Mouse (Mus musculus) CH12.LX (cell line): ENCODE data around the gene Ncoa3. TPM values are rescaled to one million over a fixed set of nuclear protein-coding genes. Genes with fewer than 3 reads are reported as not detected.
A peak's percentile ranks its signal among the peaks of the same experiment; 100 is the strongest.

Source experiments
- DNase-seq: peaks from one replicate; pipeline ENCODE4 v3.0.0-alpha.2; 2013; ENCODE audit errors: extremely low read depth
- H3K27ac ChIP-seq: 2 replicates; pipeline ENCODE4 v1.5.1; 2012; ENCODE audit warnings: low read depth, mild to moderate bottlenecking, control low read depth, moderate library complexity; ENCODE audit not compliant: insufficient read depth
- H3K27me3 ChIP-seq: replicated peaks from 2 replicates; pipeline ENCODE3; 2012; ENCODE audit warnings: inconsistent platforms
- H3K36me3 ChIP-seq, 2 experiments: replicated peaks in 1 of 2; 2 replicates each; pipeline versions ENCODE3 to v1.6.1; 2012; ENCODE audit warnings: inconsistent platforms in 1 of 2, low read length in 1 of 2, mild to moderate bottlenecking in 1 of 2, mixed read lengths in 1 of 2, moderate library complexity in 1 of 2; ENCODE audit not compliant: control insufficient read depth in 1 of 2, insufficient read depth in 1 of 2
- H3K4me1 ChIP-seq, 2 experiments: 2 replicates each; pipeline ENCODE4 v1.6.1; 2012; ENCODE audit warnings: inconsistent platforms in 1 of 2, moderate library complexity in 1 of 2; ENCODE audit not compliant: insufficient read depth in 2 of 2, control insufficient read depth in 1 of 2
- H3K4me2 ChIP-seq: 2 replicates; pipeline ENCODE4 v1.6.1; 2012; ENCODE audit warnings: low read depth, mild to moderate bottlenecking, control low read depth; ENCODE audit not compliant: poor library complexity, insufficient read depth, severe bottlenecking
- H3K4me3 ChIP-seq, 3 experiments: fragments of 150-350 bp in 1 of 3; sonication (generic) in 1 of 3; replicated peaks in 1 of 3; 2 replicates each; pipeline versions ENCODE3 to v1.5.1; 2011 to 2012; ENCODE audit warnings: low read depth in 2 of 3, low read length in 2 of 3, mild to moderate bottlenecking in 2 of 3, moderate library complexity in 2 of 3, control low read depth in 1 of 3, improper control_type of control experiment in 1 of 3, inconsistent platforms in 1 of 3, mixed read lengths in 1 of 3; ENCODE audit not compliant: poor library complexity in 1 of 3
- H3K79me2 ChIP-seq: replicated peaks from 2 replicates; pipeline ENCODE4 v1.6.1; 2012; ENCODE audit warnings: mild to moderate bottlenecking, moderate library complexity; ENCODE audit not compliant: control insufficient read depth, poor library complexity, insufficient read depth, severe bottlenecking; ENCODE audit errors: extremely low read depth
- H3K9ac ChIP-seq: 2 replicates; pipeline ENCODE4 v1.6.1; 2012; ENCODE audit warnings: low read depth, mild to moderate bottlenecking, control low read depth, moderate library complexity; ENCODE audit not compliant: insufficient read depth
- H3K9me3 ChIP-seq: replicated peaks from 2 replicates; pipeline ENCODE3; 2012; ENCODE audit warnings: low read length, inconsistent platforms, mixed read lengths
- BHLHE40 ChIP-seq: IDR thresholded peaks from 2 replicates; pipeline ENCODE4 v1.6.1; 2011; ENCODE audit warnings: mild to moderate bottlenecking, low read depth, low read length, improper control_type of control experiment
- CHD2 ChIP-seq: IDR thresholded peaks from 2 replicates; pipeline ENCODE4 v1.6.1; 2011; ENCODE audit warnings: low read length, improper control_type of control experiment
- CTCF ChIP-seq, 2 experiments: IDR thresholded peaks in 1 of 2; conservative IDR thresholded peaks in 1 of 2; 2 replicates each; pipeline ENCODE4 v1.5.1; 2011 to 2012; ENCODE audit warnings: low read depth in 2 of 2, low read length in 2 of 2, improper control_type of control experiment in 1 of 2, inconsistent platforms in 1 of 2, mild to moderate bottlenecking in 1 of 2, moderate library complexity in 1 of 2
- E2F4 ChIP-seq: IDR thresholded peaks from 2 replicates; pipeline ENCODE4 v1.6.1; 2011; ENCODE audit warnings: low read depth, low read length, improper control_type of control experiment; ENCODE audit not compliant: insufficient replicate concordance
- EP300 ChIP-seq: IDR thresholded peaks from 2 replicates; pipeline ENCODE4 v1.6.1; 2011; ENCODE audit warnings: low read length, improper control_type of control experiment
- GABPA ChIP-seq: IDR thresholded peaks from 2 replicates; pipeline ENCODE4 v1.6.1; 2012; ENCODE audit warnings: low read depth, low read length, improper control_type of control experiment, inconsistent platforms; ENCODE audit not compliant: insufficient replicate concordance
- HCFC1 ChIP-seq: IDR thresholded peaks from 2 replicates; pipeline ENCODE4 v1.6.1; 2012; ENCODE audit warnings: low read depth, mild to moderate bottlenecking, inconsistent platforms, low read length, improper control_type of control experiment
- IRF4 ChIP-seq: IDR thresholded peaks from 2 replicates; pipeline ENCODE4 v1.6.1; 2014; ENCODE audit warnings: low read depth, mild to moderate bottlenecking, inconsistent platforms, low read length, improper control_type of control experiment
- MAX ChIP-seq: IDR thresholded peaks from 2 replicates; pipeline ENCODE4 v1.6.1; 2011; ENCODE audit warnings: low read length, improper control_type of control experiment
- MAZ ChIP-seq: IDR thresholded peaks from 2 replicates; pipeline ENCODE4 v1.6.1; 2012; ENCODE audit warnings: low read depth, mild to moderate bottlenecking, inconsistent platforms, low read length, improper control_type of control experiment, moderate library complexity
- MYC ChIP-seq: IDR thresholded peaks from 2 replicates; pipeline ENCODE4 v1.6.1; 2011; ENCODE audit warnings: low read depth, mild to moderate bottlenecking, improper control_type of control experiment, low read length
- NELFE ChIP-seq: IDR thresholded peaks from 2 replicates; pipeline ENCODE4 v1.6.1; 2011; ENCODE audit warnings: low read depth, low read length, improper control_type of control experiment
- NRF1 ChIP-seq: IDR thresholded peaks from 2 replicates; pipeline ENCODE4 v1.6.1; 2014; ENCODE audit warnings: low read depth, mild to moderate bottlenecking, inconsistent platforms, low read length, improper control_type of control experiment, moderate library complexity
- RAD21 ChIP-seq: IDR thresholded peaks from 2 replicates; pipeline ENCODE4 v1.6.1; 2011; ENCODE audit warnings: low read depth, mild to moderate bottlenecking, low read length, improper control_type of control experiment, moderate library complexity
- RCOR1 ChIP-seq: conservative IDR thresholded peaks from 2 replicates; pipeline ENCODE4 v1.6.1; 2012; ENCODE audit warnings: low read depth, mild to moderate bottlenecking, inconsistent platforms, low read length, improper control_type of control experiment
- SIN3A ChIP-seq: IDR thresholded peaks from 2 replicates; pipeline ENCODE4 v1.6.1; 2012; ENCODE audit warnings: low read length, improper control_type of control experiment, inconsistent platforms
- SMC3 ChIP-seq: IDR thresholded peaks from 2 replicates; pipeline ENCODE4 v1.6.1; 2011; ENCODE audit warnings: low read depth, low read length, improper control_type of control experiment
- TCF12 ChIP-seq: IDR thresholded peaks from 2 replicates; pipeline ENCODE4 v1.6.1; 2014; ENCODE audit warnings: low read depth, mild to moderate bottlenecking, inconsistent platforms, low read length, improper control_type of control experiment
- UBTF ChIP-seq: IDR thresholded peaks from 2 replicates; pipeline ENCODE4 v1.6.1; 2012; ENCODE audit warnings: low read depth, mild to moderate bottlenecking, inconsistent platforms, low read length, improper control_type of control experiment, moderate library complexity
- USF2 ChIP-seq: conservative IDR thresholded peaks from 2 replicates; pipeline ENCODE4 v1.6.1; 2011; ENCODE audit warnings: low read depth, low read length, improper control_type of control experiment
- ZC3H11A ChIP-seq: IDR thresholded peaks from 2 replicates; pipeline ENCODE4 v1.6.1; 2012; ENCODE audit warnings: low read depth, mild to moderate bottlenecking, inconsistent platforms, low read length, improper control_type of control experiment
- ZKSCAN1 ChIP-seq: IDR thresholded peaks from 2 replicates; pipeline ENCODE4 v1.6.1; 2012; ENCODE audit warnings: low read depth, inconsistent platforms, low read length, improper control_type of control experiment, borderline replicate concordance
- ZNF384 ChIP-seq: IDR thresholded peaks from 2 replicates; pipeline ENCODE4 v1.6.1; 2012; ENCODE audit warnings: low read depth, low read length, improper control_type of control experiment, inconsistent platforms
- dilution Hi-C: fragments of 300-500 bp; cut with MboI; formaldehyde crosslinking; loops from 2 replicates; pipeline ENCODE4 v1.14.3; 2020; ENCODE audit warnings: low sequenced_read_pairs; ENCODE audit not compliant: extremely low pct_unique_long_range_greater_than_20kb, extremely low pct_ligation_motif_present
- in situ Hi-C: fragments of 300-500 bp; cut with MboI; formaldehyde crosslinking; loops from 3 replicates; pipeline ENCODE4 v1.14.3; 2019; ENCODE audit warnings: low sequenced_read_pairs, low pct_ligation_motif_present, low pct_unique_long_range_greater_than_20kb, mixed read lengths
- polyA plus RNA-seq: library from polyadenylated mRNA; unstranded; fragments of >175 nt; gene quantifications from 2 replicates; pipeline ENCODE4 v1.2.1, GENCODE M21; 2012; ENCODE audit warnings: low read depth; ENCODE audit not compliant: insufficient read length
- total RNA-seq, 2 experiments: library from RNA; depleted of rRNA; stranded (reverse); fragments of 300-350 nt in 1 of 2; fragments of >200 nt in 1 of 2; gene quantifications; 2 replicates each; pipeline ENCODE4 v1.2.3; 2012 to 2014

The Ncoa3 gene
- total and polyA plus RNA-seq, 3 experiments: 13.4 to 21.9 (median 17.1) TPM

- dilution Hi-C loops: no loop called here
- peak overlapping the region in 1 of 3 experiments; percentile 18 for H3K4me3 ChIP-seq
- DNase-seq: peak; percentile 67
These were observed 36.2 kb upstream of the Ncoa3 start for GRCm38 (mm10) chr2:165956096-165956740.

GRCm38 (mm10) chr2:165957257-165957828, 35.1 kb upstream of the Ncoa3 start:
- Histone ChIP-seq H3K9ac (no peak overlapping the region), H3K9me3 (no peaks in the 10 kb centered on the region), H3K27me3 (no peaks in the 10 kb centered on the region)
- TF ChIP-seq MAZ (no peak), BHLHE40 (peak; percentile 49; the same call in 1 of the 2 replicates), ZNF384 (peak; percentile 70), TCF12 (peak; percentile 9; the same call in 1 of the 2 replicates)
- TF ChIP-seq, all 38 proteins: peak for 3
- no peaks in the 10 kb centered on the region for H3K79me2 ChIP-seq
- peaks cover 9 to 21% of the 10 kb centered on the region in 2 experiments for H3K4me1 ChIP-seq
- no peak for DNase-seq
- no peak overlapping the region for H3K4me3 ChIP-seq
- dilution Hi-C loops: no loop called here
- no peak overlapping the region for H3K4me2 ChIP-seq
- no peaks in the 10 kb centered on the region for H3K36me3 ChIP-seq
- no peak overlapping the region for H3K27ac ChIP-seq
- in situ Hi-C loops: no loop called here

More at GRCm38 (mm10) chr2:165956096-165956740, 36.2 kb upstream of the Ncoa3 start:
- Histone ChIP-seq H3K9me3 (no peaks in the 10 kb centered on the region), H3K36me3 (no peaks in the 10 kb centered on the region), H3K27ac (no peak overlapping the region), H3K27me3 (no peaks in the 10 kb centered on the region), H3K4me2 (peak overlapping the region; percentile 47), H3K4me1 (peaks cover 9 to 21% of the 10 kb centered on the region in 2 experiments), H3K9ac (0 out of 2 replicates have a peak overlapping the region, but pooled peaks have one; percentile 18), H3K79me2 (no peaks in the 10 kb centered on the region)
- in situ Hi-C loops: no loop called here
- TF ChIP-seq BHLHE40 (peak; percentile 45; the same call in 1 of the 2 replicates), SIN3A (peak; percentile 57; the same call in 1 of the 2 replicates), ZKSCAN1 (no peak), ZC3H11A (no peak), NELFE (no peak), NRF1 (no peak), RAD21 (no peak; the same call in 1 of the 2 replicates), MYC (no peak), HCFC1 (no peak), EP300 (0 out of 2 replicates have a peak, but pooled peaks have one; percentile 40), E2F4 (no peak), CTCF (conservative IDR thresholded peaks at IDR 0.05 in 1 of 2, IDR thresholded peaks at IDR 0.05 in 1 of 2; ENCODE audit: low read depth in 2 of 2, low read length in 2 of 2) (no peak), GABPA (no peak), RCOR1 (no peak), CHD2 (peak; percentile 39; the same call in 1 of the 2 replicates), UBTF (no peak), IRF4 (no peak), MAX (peak; percentile 35; the same call in 1 of the 2 replicates), SMC3 (no peak), MAZ (no peak), USF2 (no peak)
